Mouse (Mus musculus): ENCODE data around the gene Ilf2. TPM values are rescaled to one million over a fixed set of nuclear protein-coding genes. Genes with fewer than 3 reads are reported as not detected.

The Ilf2 gene
- polyA plus RNA-seq, 1 experiment: 98.7 TPM

DNA sequence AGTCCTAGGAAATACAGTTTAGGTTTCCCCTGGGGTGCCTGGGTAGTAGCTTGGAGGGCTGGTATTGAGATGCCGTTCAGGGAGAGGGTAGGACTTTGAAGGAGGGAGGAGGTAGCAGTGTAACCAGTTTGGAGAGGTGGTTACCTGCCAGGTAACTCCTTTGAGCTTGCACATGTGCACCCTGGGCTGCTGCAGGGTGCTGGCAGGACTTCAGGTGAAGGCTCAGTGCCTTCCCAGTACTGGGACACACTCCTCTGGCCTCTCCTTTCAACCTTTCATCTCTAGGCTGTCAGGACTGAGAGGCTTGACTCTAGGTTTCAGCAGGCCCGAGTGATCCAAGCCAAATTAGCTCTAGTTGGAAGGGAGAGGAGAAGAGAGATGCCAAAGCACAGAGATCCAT lies 50.1 kb downstream of the Ilf2 start:
- TF ChIP-seq CTCF (IDR thresholded peaks at IDR 0.05; ENCODE audit: borderline replicate concordance, insufficient read depth, low read depth, low read length): no peak
- TF ChIP-seq POLR2A (IDR thresholded peaks at IDR 0.05; ENCODE audit: borderline replicate concordance, insufficient read depth, low read length): no peak
- WGBS: 74% methylated on average over 2 of the region's 2 CpGs
- no peak overlapping the region for H3K27ac ChIP-seq (ENCODE audit: insufficient read depth, low read length)
- no peak overlapping the region for H3K4me3 ChIP-seq (replicated peaks; ENCODE audit: insufficient read depth, low read depth, low read length)
- DNase-seq: no peak
- H3K4me1 ChIP-seq (ENCODE audit: control insufficient read depth, insufficient read depth, low read length): no peaks in the 10 kb centered on the region
- H3K27me3 ChIP-seq (ENCODE audit: control insufficient read depth, insufficient read depth, low read length): no peaks in the 10 kb centered on the region

DNA sequence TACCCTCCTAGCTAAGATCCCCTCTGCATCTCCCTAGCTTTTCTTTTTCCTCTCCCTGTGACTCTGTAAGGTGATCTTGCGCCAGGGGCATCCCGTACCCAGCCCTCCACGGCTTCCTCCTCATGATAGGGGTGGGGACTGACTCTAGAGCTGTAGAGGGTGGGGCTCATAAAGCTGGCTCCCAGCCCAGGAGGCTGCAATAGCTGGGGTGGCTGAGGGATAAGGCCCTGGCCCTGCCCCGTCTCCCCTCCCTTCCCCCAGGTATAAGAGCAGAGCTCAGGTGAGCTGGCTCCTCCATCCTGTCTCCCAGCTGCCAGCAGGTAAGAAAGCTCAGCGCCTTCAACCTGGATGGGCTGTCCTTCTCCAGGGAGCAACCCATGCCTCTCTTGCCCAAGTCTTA lies 50.7 kb downstream of the Ilf2 start, which contains the start of gene S100a14:
Gene S100a14 (plus strand): TSS at position 277 of the 400 bp plus-strand sequence.
- Histone ChIP-seq H3K4me3 (replicated peaks; ENCODE audit: insufficient read depth, low read depth, low read length) (no peak within 1 kb of the TSS), H3K27ac (ENCODE audit: insufficient read depth, low read length) (no peak within 1 kb of the TSS), H3K27me3 (ENCODE audit: control insufficient read depth, insufficient read depth, low read length) (no peaks in the 10 kb centered on the region), H3K4me1 (ENCODE audit: control insufficient read depth, insufficient read depth, low read length) (no peaks in the 10 kb centered on the region)
- TF ChIP-seq CTCF (IDR thresholded peaks at IDR 0.05; ENCODE audit: borderline replicate concordance, insufficient read depth, low read depth, low read length) (no peak), POLR2A (IDR thresholded peaks at IDR 0.05; ENCODE audit: borderline replicate concordance, insufficient read depth, low read length) (no peak)
- WGBS: 59% methylated on average over 5 of the region's 5 CpGs
- no peak for DNase-seq

DNA sequence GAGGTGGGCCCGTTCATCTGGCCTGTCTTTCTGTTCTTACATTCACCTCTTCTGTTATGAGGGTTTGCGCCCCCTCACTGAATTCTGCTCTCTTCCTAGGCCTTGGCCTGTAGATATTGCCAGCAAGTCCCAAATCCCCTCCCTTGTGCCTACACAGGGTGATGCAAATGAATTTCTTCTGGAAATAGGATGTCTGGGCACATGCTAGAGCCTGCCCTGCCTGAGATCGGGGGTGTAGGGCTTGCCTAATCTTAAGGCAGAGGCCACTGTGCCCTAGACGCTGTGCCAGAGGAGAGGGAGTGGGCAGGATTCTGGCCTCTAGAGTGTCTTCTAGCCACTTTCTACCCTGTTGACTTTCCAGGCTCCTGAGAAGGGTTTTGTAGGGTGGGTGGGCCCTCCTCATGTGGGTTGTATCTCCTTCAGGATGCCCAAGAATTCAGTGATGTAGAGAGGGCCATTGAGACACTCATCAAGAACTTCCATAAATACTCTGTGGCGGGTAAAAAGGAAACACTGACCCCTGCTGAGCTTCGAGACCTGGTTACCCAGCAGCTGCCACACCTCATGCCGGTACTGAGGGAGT lies 51.5 kb downstream of the Ilf2 start:
- Histone ChIP-seq H3K4me3 (replicated peaks; ENCODE audit: insufficient read depth, low read depth, low read length) (no peak overlapping the region), H3K4me1 (ENCODE audit: control insufficient read depth, insufficient read depth, low read length) (no peaks in the 10 kb centered on the region), H3K27me3 (ENCODE audit: control insufficient read depth, insufficient read depth, low read length) (no peaks in the 10 kb centered on the region), H3K27ac (ENCODE audit: insufficient read depth, low read length) (no peak overlapping the region)
- TF ChIP-seq CTCF (IDR thresholded peaks at IDR 0.05; ENCODE audit: borderline replicate concordance, insufficient read depth, low read depth, low read length): no peak
- no peak for TF ChIP-seq POLR2A (IDR thresholded peaks at IDR 0.05; ENCODE audit: borderline replicate concordance, insufficient read depth, low read length)
- WGBS: 87% methylated on average over 7 of the region's 7 CpGs
- DNase-seq: no peak

DNA sequence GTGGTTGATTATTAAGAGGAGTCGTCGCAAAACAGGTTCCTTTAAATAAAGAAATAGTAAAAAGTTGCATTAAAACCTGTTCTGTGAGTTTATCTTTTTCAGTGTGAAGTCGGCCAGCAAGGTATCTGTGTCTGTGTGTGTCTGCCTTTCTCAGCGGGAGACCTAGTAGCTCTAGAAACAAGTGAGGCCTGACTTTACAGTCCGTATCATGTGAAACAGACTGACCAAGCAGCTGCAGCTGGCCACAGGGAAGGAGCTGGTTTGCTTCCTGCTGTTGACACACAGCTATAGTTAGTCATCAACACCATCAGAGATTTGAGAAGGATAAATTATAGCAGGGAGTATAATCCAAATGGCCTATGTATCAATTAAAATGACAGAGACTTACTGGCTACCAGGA lies 55.8 kb downstream of the Ilf2 start:
- 79% methylated on average over 5 of the region's 5 CpGs for WGBS

DNA sequence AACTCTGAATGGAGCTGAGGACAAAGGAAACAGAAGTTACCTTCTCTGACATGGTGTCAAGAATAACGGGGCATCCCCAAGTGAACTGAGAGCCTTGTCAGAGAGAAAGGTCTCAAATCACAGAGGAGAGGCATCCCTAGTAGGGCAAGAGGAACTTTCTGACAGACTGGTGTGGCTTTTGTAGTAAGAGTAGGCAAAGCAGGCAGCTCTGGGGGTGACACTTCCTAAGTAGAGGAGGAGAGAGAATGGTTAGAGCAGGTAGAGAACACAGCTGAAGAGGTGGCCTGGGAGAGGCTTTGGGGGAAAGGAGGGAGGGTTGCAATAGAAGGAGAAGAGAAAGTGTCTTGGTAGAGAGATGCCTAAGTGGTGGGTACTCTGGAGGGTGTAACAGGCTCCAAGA lies 59.5 kb downstream of the Ilf2 start:
- peaks cover 4% of the 10 kb centered on the region for H3K4me1 ChIP-seq (ENCODE audit: control insufficient read depth, insufficient read depth, low read length)
- TF ChIP-seq POLR2A (IDR thresholded peaks at IDR 0.05; ENCODE audit: borderline replicate concordance, insufficient read depth, low read length) (no peak), CTCF (IDR thresholded peaks at IDR 0.05; ENCODE audit: borderline replicate concordance, insufficient read depth, low read depth, low read length) (no peak)
- WGBS: 68% methylated on average over 1 of the region's 1 CpGs
- no peak overlapping the region for H3K27ac ChIP-seq (ENCODE audit: insufficient read depth, low read length)
- no peaks in the 10 kb centered on the region for H3K27me3 ChIP-seq (ENCODE audit: control insufficient read depth, insufficient read depth, low read length)
- DNase-seq: no peak
- H3K4me3 ChIP-seq (replicated peaks; ENCODE audit: insufficient read depth, low read depth, low read length): no peak overlapping the region

More for the DNA sequence above, 55.8 kb downstream of the Ilf2 start:
- Histone ChIP-seq H3K27ac (ENCODE audit: insufficient read depth, low read length) (no peak overlapping the region), H3K4me3 (replicated peaks; ENCODE audit: insufficient read depth, low read depth, low read length) (no peak overlapping the region), H3K4me1 (ENCODE audit: control insufficient read depth, insufficient read depth, low read length) (peaks cover 2% of the 10 kb centered on the region; the same call in 1 of the 2 replicates), H3K27me3 (ENCODE audit: control insufficient read depth, insufficient read depth, low read length) (no peaks in the 10 kb centered on the region)
- TF ChIP-seq POLR2A (IDR thresholded peaks at IDR 0.05; ENCODE audit: borderline replicate concordance, insufficient read depth, low read length) (no peak), CTCF (IDR thresholded peaks at IDR 0.05; ENCODE audit: borderline replicate concordance, insufficient read depth, low read depth, low read length) (no peak)
- DNase-seq: no peak

DNA sequence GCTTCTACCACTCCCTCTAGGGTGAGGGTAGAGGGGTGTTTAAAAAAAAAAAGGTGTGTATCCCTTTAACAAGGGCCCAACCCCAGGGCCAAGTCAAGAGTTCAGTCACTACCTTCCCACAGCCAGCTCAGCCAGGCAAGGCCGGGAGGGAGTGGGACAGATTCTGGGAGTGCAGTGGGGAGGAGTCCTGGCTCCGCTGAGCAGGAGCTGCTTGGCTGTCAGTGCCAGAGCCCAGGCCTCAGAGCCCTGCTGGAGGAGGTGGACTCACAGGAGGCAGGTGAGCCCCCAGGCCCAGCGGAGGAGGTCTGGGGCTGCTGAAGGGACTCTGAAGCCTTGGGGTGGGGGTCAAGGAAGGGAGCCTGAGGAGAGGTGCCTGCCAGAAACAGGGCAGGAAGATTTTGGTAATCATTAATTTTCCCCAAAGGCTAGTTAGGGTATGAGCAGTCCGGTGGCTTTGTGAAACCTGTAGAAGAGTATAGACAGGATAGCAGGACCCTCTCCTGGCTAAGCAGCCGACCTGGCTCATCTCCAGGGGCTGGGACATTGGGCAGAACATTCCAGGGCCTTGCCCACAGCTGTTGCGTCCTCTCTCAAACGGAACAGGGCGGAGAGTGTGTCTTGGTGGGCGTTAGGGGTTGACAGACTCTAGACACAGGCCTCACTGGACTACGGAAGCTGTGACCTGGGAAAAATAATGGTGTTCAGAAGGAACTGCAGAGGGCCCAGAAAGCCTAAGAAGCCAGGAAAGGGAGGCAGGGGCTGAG lies 61.4 kb downstream of the Ilf2 start, which contains the start of gene S100a16:
Gene S100a16 (plus strand): TSS at position 114 of the 764 bp plus-strand sequence.
- Histone ChIP-seq H3K27me3 (ENCODE audit: control insufficient read depth, insufficient read depth, low read length) (no peaks in the 10 kb centered on the region), H3K4me1 (ENCODE audit: control insufficient read depth, insufficient read depth, low read length) (peaks cover 4% of the 10 kb centered on the region), H3K27ac (ENCODE audit: insufficient read depth, low read length) (peak within 1 kb of the TSS; percentile 66), H3K4me3 (replicated peaks; ENCODE audit: insufficient read depth, low read depth, low read length) (peak within 1 kb of the TSS; percentile 73)
- TF ChIP-seq POLR2A (IDR thresholded peaks at IDR 0.05; ENCODE audit: borderline replicate concordance, insufficient read depth, low read length) (0 out of 2 replicates have a peak, but pooled peaks have one; percentile 39), CTCF (IDR thresholded peaks at IDR 0.05; ENCODE audit: borderline replicate concordance, insufficient read depth, low read depth, low read length) (no peak)
- 23% methylated on average over 10 of the region's 10 CpGs for WGBS
- peak; percentile 71 to 81 for DNase-seq

DNA sequence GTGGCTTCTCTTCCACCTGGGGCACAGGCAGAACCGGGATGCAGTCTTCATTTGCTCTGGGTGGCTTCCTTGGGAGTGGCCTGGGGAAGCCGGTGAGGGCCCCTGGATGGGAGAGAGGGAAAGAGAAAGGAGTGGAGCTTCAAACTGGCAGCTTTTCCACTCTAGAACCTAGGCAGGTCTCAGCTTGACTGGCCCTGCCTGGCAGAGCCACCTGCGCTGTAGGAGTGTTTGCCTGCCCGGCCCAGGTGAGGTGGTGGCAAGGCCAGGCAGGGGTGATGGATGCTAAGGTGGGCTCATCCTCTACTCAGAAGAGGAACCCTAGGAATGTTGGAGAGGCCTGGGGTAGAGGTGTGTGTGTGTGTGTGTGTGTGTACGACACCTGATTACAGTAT lies 62.0 kb downstream of the Ilf2 start:
- 69% methylated on average over 5 of the region's 5 CpGs for WGBS
- Histone ChIP-seq H3K27me3 (ENCODE audit: control insufficient read depth, insufficient read depth, low read length) (no peaks in the 10 kb centered on the region), H3K27ac (ENCODE audit: insufficient read depth, low read length) (peak overlapping the region; percentile 66), H3K4me3 (replicated peaks; ENCODE audit: insufficient read depth, low read depth, low read length) (peak overlapping the region; percentile 73), H3K4me1 (ENCODE audit: control insufficient read depth, insufficient read depth, low read length) (peaks cover 4% of the 10 kb centered on the region)
- peak in 1 of 2 experiments; percentile 33 for DNase-seq
- TF ChIP-seq POLR2A (IDR thresholded peaks at IDR 0.05; ENCODE audit: borderline replicate concordance, insufficient read depth, low read length): no peak
- TF ChIP-seq CTCF (IDR thresholded peaks at IDR 0.05; ENCODE audit: borderline replicate concordance, insufficient read depth, low read depth, low read length): no peak

Other genes with a start within 250 kb of the Ilf2 start
- 66.9 and 69.1 TPM in 2 replicates for gene Jtb, start 244.5 kb upstream of the Ilf2 start, polyA plus RNA-seq (2012; rRNA removed)
- 0.23 and 0.51 TPM in 2 replicates for gene Creb3l4, start 232.6 kb upstream of the Ilf2 start, polyA plus RNA-seq (2012; rRNA removed)
- 35.8 and 38.7 TPM in 2 replicates for gene Slc39a1, start 228.0 kb upstream of the Ilf2 start, polyA plus RNA-seq (2012; rRNA removed)
- gene Crtc2, start 222.0 kb upstream of the Ilf2 start, polyA plus RNA-seq (2012; rRNA removed): 78.2 and 91.2 TPM in 2 replicates
- 65.4 and 77.0 TPM in 2 replicates for gene Dennd4b, start 210.9 kb upstream of the Ilf2 start, polyA plus RNA-seq (2012; rRNA removed)
- 33.3 and 40.7 TPM in 2 replicates for gene Gatad2b, start 182.9 kb upstream of the Ilf2 start, polyA plus RNA-seq (2012; rRNA removed)
- 6.1 and 7.1 TPM in 2 replicates for gene Slc27a3, start 86.2 kb upstream of the Ilf2 start, polyA plus RNA-seq (2012; rRNA removed)
- 48.5 and 51.4 TPM in 2 replicates for gene Ints3, start 42.5 kb upstream of the Ilf2 start, polyA plus RNA-seq (2012; rRNA removed)
- gene Npr1, start 10.3 kb upstream of the Ilf2 start, polyA plus RNA-seq (2012; rRNA removed): 16.1 TPM in 2 replicates
- gene Snapin, start 14.9 kb downstream of the Ilf2 start, polyA plus RNA-seq (2012; rRNA removed): 77.6 and 82.4 TPM in 2 replicates
- 148 and 151 TPM in 2 replicates for gene Chtop, start 33.4 kb downstream of the Ilf2 start, polyA plus RNA-seq (2012; rRNA removed)
- gene S100a1, start 38.3 kb downstream of the Ilf2 start, polyA plus RNA-seq (2012; rRNA removed): 205 and 240 TPM in 2 replicates
- 57.9 and 66.1 TPM in 2 replicates for gene S100a13, start 38.3 kb downstream of the Ilf2 start, polyA plus RNA-seq (2012; rRNA removed)
- gene S100a14, start 50.7 kb downstream of the Ilf2 start, polyA plus RNA-seq (2012; rRNA removed): not detected in 2 replicates
- gene S100a16, start 61.1 kb downstream of the Ilf2 start, polyA plus RNA-seq (2012; rRNA removed): 137 and 149 TPM in 2 replicates
- 0.86 and 1.3 TPM in 2 replicates for gene S100a3, start 84.5 kb downstream of the Ilf2 start, polyA plus RNA-seq (2012; rRNA removed)
- not detected in 2 replicates for gene S100a2, start 114.1 kb downstream of the Ilf2 start, polyA plus RNA-seq (2012; rRNA removed)
- not detected in 2 replicates for gene Gm42674, start 125.8 kb downstream of the Ilf2 start, polyA plus RNA-seq (2012; rRNA removed)
- gene S100a4, start 127.6 kb downstream of the Ilf2 start, polyA plus RNA-seq (2012; rRNA removed): 2.7 and 4.1 TPM in 2 replicates
- not detected in 2 replicates for gene S100a5, start 132.4 kb downstream of the Ilf2 start, polyA plus RNA-seq (2012; rRNA removed)
- 32.0 and 36.0 TPM in 2 replicates for gene S100a6, start 136.8 kb downstream of the Ilf2 start, polyA plus RNA-seq (2012; rRNA removed)
- gene S100a7a, start 177.9 kb downstream of the Ilf2 start, polyA plus RNA-seq (2012; rRNA removed): 0.31 and 0.38 TPM in 2 replicates
- gene S100a8, start 192.9 kb downstream of the Ilf2 start, polyA plus RNA-seq (2012; rRNA removed): 4.4 and 8.4 TPM in 2 replicates
- gene S100a9, start 219.6 kb downstream of the Ilf2 start, polyA plus RNA-seq (2012; rRNA removed): 5.3 and 18.0 TPM in 2 replicates